Mouse (Mus musculus): ENCODE measurements around the gene Plin4.

GRCm38 (mm10) chr17:56066451-56066850, 43.2 kb downstream of the Plin4 start:
- TF ChIP-seq POLR2A (IDR thresholded peaks at IDR 0.05; ENCODE audit: low read depth, low read length): no peak
- TF ChIP-seq CTCF (IDR thresholded peaks at IDR 0.05; ENCODE audit: extremely low read depth, insufficient read depth, insufficient read length, insufficient replicate concordance): no peak
